ENCODE assay signal across 26 mouse cellular contexts in the genomic region with DNA sequence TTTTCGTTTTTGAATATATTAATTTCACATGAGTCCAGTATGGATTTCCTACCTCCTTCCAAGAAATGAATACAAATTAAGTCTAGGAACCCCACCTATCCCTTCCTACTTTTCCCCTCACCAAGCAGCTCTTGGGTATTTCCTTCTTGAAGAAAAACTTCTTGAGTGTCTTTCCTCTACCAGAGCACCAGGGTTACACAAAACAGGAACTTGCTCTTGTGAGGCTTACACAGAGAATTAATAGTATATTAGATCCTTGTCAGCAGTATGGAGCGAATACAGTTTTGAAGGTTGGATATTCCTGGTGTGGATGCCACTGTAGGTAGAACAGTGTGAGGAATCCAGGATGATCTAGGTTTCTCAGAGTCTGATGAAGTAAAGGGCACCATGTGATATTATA.
DNase-seq lines count a peak whose midpoint lies in the region; ATAC-seq lines count a peak whose summit lies in the region.
"Had no signal": no experiment of that assay in that cellular context is flagged by ENCODE, and none has a peak within 500 bp of the region (broad histone marks: within the 10 kb centered on the region; RNA-seq: fewer than 3 reads in every experiment).

No protein-coding gene starts in this region.

- DNase-seq in splenic B cell, adult 2 months (ENCODE audit: low read depth, low spot score): peak; percentile 13
- no peak for DNase-seq in layer of hippocampus, adult 8-10 months (ENCODE audit: low spot score in 2 of 2)
- DNase-seq in cerebellum, postnatal 10 days: no peak
- DNase-seq in adrenal gland, postnatal 25 days: no peak
- DNase-seq: adrenal gland, adult 8-10 months; adrenal gland, postnatal 14 days; B cell, adult 2 months; cerebellum, adult 11 months; cerebellum, adult 18-20 months; cerebellum, adult 8-10 months; cerebellum, adult 9-11 months; cerebellum, postnatal 25 days; embryo, embryonic 11 days; forebrain, postnatal 0 days had no signal

- ATAC-seq in common myeloid progenitor, adult 5-6 weeks (replicated peaks; ENCODE audit: low read depth, poor library complexity, severe bottlenecking): 0 out of 2 replicates have a peak, but pooled peaks have one; percentile 39
- ATAC-seq in megakaryocyte progenitor cell, adult 5-6 weeks (replicated peaks; ENCODE audit: poor library complexity): peak; percentile 39
- ATAC-seq: activated CD4-positive, CD25-positive, alpha-beta regulatory T cell, adult 4 months; CD4-positive, CD25-positive, alpha-beta regulatory T cell, adult 4 months; forebrain, embryonic 14.5 days; forebrain, postnatal 0 days; Patski had no signal

- no peaks in the 10 kb centered on the region for H3K36me3 ChIP-seq in splenic B cell, adult 2 months (ENCODE audit: control insufficient read depth, insufficient read depth, low read length, poor library complexity, severe bottlenecking)
- H3K36me3 ChIP-seq: embryonic facial prominence, embryonic 13.5 days; embryonic facial prominence, embryonic 15.5 days; forebrain, embryonic 10.5 days; forebrain, embryonic 12.5 days; G1E had no signal

- no peaks in the 10 kb centered on the region for H3K27me3 ChIP-seq in splenic B cell, adult 2 months (ENCODE audit: control insufficient read depth, insufficient read depth, low read length, poor library complexity, severe bottlenecking)
- H3K27me3 ChIP-seq: CH12.LX; embryonic facial prominence, embryonic 13.5 days; embryonic facial prominence, embryonic 15.5 days; forebrain, embryonic 12.5 days; Patski had no signal
